Mouse (Mus musculus) ES-E14 (cell line): Measurements from ENCODE around the gene Sema6c. TPM values are rescaled to one million over a fixed set of nuclear protein-coding genes. Genes with fewer than 3 reads are reported as not detected.

Experiments used
- DNase-seq: peaks from one replicate; pipeline ENCODE4 v3.0.0-alpha.2; 2013; ENCODE audit warnings: low read depth, low spot score
- H3K27ac ChIP-seq: 2 replicates; pipeline ENCODE4 v1.5.1; 2012; ENCODE audit warnings: low read depth, mild to moderate bottlenecking, low read length, moderate library complexity, mixed read lengths; ENCODE audit not compliant: poor library complexity, insufficient read depth, severe bottlenecking
- H3K36me3 ChIP-seq: 2 replicates; pipeline ENCODE4 v1.6.1; 2012; ENCODE audit warnings: mild to moderate bottlenecking, low read length, moderate library complexity, mixed read lengths; ENCODE audit not compliant: control insufficient read depth, poor library complexity, insufficient read depth, severe bottlenecking
- H3K4me1 ChIP-seq, 2 experiments: fragments of 150-350 bp in 1 of 2; sonication (generic) in 1 of 2; 2 replicates each; pipeline ENCODE4 v1.6.1; 2012; ENCODE audit warnings: low read length in 2 of 2, mild to moderate bottlenecking in 1 of 2, mixed read lengths in 1 of 2; ENCODE audit not compliant: control insufficient read depth in 2 of 2, insufficient read depth in 2 of 2, poor library complexity in 1 of 2
- H3K4me3 ChIP-seq, 2 experiments: fragments of 150-350 bp in 1 of 2; sonication (generic) in 1 of 2; 2 replicates each; pipeline ENCODE4 v1.5.1; 2012; ENCODE audit warnings: low read length in 2 of 2, low read depth in 1 of 2, mild to moderate bottlenecking in 1 of 2, mixed read lengths in 1 of 2; ENCODE audit not compliant: insufficient read depth in 1 of 2, poor library complexity in 1 of 2, severe bottlenecking in 1 of 2
- H3K9ac ChIP-seq: 2 replicates; pipeline ENCODE4 v1.6.1; 2012; ENCODE audit warnings: low read depth, mild to moderate bottlenecking, low read length, mixed read lengths; ENCODE audit not compliant: poor library complexity, insufficient read depth, severe bottlenecking
- H3K9me3 ChIP-seq: fragments of 150-350 bp; sonication (generic); 2 replicates; pipeline ENCODE4 v1.6.1; 2012; ENCODE audit warnings: low read depth, mild to moderate bottlenecking, low read length; ENCODE audit not compliant: control insufficient read depth, insufficient read depth
- CHD2 ChIP-seq: IDR thresholded peaks from 2 replicates; pipeline ENCODE4 v1.6.1; 2014; ENCODE audit warnings: mild to moderate bottlenecking, low read depth, low read length, inconsistent platforms
- HCFC1 ChIP-seq: IDR thresholded peaks from 2 replicates; pipeline ENCODE4 v1.6.1; 2012; ENCODE audit warnings: low read length, inconsistent platforms, borderline replicate concordance; ENCODE audit not compliant: insufficient read depth
- MAFK ChIP-seq: IDR thresholded peaks from 2 replicates; pipeline ENCODE4 v1.6.1; 2014; ENCODE audit warnings: mild to moderate bottlenecking, low read depth, low read length, inconsistent platforms; ENCODE audit not compliant: insufficient read depth
- ZC3H11A ChIP-seq: IDR thresholded peaks from 2 replicates; pipeline ENCODE4 v1.6.1; 2012; ENCODE audit warnings: low read depth, mild to moderate bottlenecking, inconsistent platforms, low read length, borderline replicate concordance
- ZNF384 ChIP-seq: IDR thresholded peaks from 2 replicates; pipeline ENCODE4 v1.6.1; 2012; ENCODE audit warnings: low read depth, low read length, inconsistent platforms
- in situ Hi-C, 2 experiments: fragments of 600-800 bp; cut with MboI; formaldehyde crosslinking; loops; one replicate each; pipeline ENCODE4 v1.15.1; 2025; ENCODE audit warnings: low sequenced_read_pairs in 2 of 2, inconsistent platforms in 1 of 2; ENCODE audit not compliant: unreplicated experiment in 2 of 2
- total RNA-seq: library from RNA; depleted of rRNA; stranded (reverse); fragments of 300-350 nt; gene quantifications from 2 replicates; pipeline ENCODE4 v1.2.3, GENCODE M21; 2012

Gene Sema6c
- total RNA-seq, 1 experiment = 15.3 TPM

DNA sequence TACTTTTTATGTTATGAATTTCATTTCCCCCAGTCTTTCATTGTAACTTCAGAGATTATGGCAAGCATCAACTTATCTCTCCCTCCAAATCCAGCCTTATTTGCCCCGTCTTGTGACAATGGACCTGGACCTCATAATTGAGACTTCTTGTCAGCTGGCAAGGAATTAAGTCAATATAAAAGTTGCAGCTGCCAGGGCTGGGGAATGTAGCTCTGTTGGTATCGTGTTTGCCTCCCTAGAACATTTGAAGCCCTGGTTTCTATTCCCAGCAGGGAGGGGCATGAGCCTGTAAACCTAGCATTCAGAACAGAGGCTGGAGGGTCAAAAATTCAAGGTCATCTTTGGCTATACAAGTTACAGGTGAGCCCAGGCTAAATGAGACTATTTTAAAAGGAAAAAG, 35.5 kb downstream of the Sema6c start:
- H3K27ac ChIP-seq = no peak overlapping the region
- peaks cover 31% of the 10 kb centered on the region for H3K36me3 ChIP-seq
- H3K4me1 ChIP-seq = no peaks in the 10 kb centered on the region
- in situ Hi-C loops = no loop called here
- no peak overlapping the region for H3K9ac ChIP-seq
- no peak for DNase-seq
- H3K9me3 ChIP-seq = no peaks in the 10 kb centered on the region
- no peak for TF ChIP-seq ZNF384
- TF ChIP-seq CHD2 = no peak
- no peak for TF ChIP-seq MAFK
- TF ChIP-seq ZC3H11A = no peak
- no peak overlapping the region for H3K4me3 ChIP-seq

DNA sequence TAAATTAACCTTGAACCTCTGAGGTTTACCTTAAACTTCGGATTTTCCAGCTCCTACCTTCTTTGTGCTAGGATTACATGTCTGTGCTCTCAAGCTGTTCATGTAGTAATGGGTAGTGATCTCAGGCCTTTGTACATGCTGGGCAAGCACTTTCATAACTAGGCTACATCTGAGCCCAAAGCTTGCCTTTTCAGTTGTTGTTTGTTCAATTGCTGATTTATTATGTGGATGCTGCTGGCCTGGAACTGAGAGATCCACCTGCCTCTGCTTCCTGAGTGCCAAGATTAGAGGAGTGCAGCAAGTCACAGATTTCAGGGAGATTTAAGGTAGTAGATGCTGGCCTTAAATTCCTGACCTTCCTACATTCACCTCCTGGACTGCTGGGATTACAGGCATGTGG, 38.8 kb downstream of the Sema6c start:
- no peaks in the 10 kb centered on the region for H3K4me1 ChIP-seq
- H3K36me3 ChIP-seq = peaks cover 41% of the 10 kb centered on the region
- TF ChIP-seq ZNF384 = no peak
- TF ChIP-seq HCFC1 = no peak
- TF ChIP-seq MAFK = no peak
- TF ChIP-seq CHD2 = no peak
- TF ChIP-seq ZC3H11A = no peak
- in situ Hi-C loops = no loop called here
- H3K4me3 ChIP-seq = no peak overlapping the region
- H3K9ac ChIP-seq = no peak overlapping the region
- no peak overlapping the region for H3K27ac ChIP-seq
- DNase-seq = no peak
- H3K9me3 ChIP-seq = no peaks in the 10 kb centered on the region

DNA sequence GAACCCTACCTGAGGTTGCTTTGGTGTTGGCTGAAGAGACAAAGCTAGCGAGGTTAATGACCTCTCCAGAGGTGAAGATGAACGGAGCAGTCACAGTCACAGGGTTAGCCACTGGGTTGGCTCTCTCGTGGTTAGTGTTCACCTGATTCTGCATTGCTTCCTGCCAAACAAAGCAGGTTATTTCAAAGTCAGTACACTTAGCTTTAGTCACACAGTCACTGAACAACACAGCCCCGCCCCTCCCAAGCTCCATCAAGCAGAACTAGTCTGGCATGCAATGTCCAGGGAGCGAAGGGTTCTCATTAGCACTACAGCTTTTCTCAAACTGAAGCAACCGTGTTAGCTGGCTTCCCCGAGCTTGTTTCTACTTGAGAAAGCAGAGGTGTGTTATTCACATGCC, 39.9 kb downstream of the Sema6c start:
- Histone ChIP-seq H3K4me1 (no peaks in the 10 kb centered on the region), H3K4me3 (no peak overlapping the region), H3K27ac (no peak overlapping the region), H3K9me3 (no peaks in the 10 kb centered on the region), H3K36me3 (peaks cover 38% of the 10 kb centered on the region), H3K9ac (no peak overlapping the region)
- TF ChIP-seq ZNF384 = no peak
- TF ChIP-seq CHD2 = no peak
- no peak for TF ChIP-seq ZC3H11A
- TF ChIP-seq MAFK = no peak
- TF ChIP-seq HCFC1 = no peak
- DNase-seq = no peak
- in situ Hi-C loops = no loop called here

DNA sequence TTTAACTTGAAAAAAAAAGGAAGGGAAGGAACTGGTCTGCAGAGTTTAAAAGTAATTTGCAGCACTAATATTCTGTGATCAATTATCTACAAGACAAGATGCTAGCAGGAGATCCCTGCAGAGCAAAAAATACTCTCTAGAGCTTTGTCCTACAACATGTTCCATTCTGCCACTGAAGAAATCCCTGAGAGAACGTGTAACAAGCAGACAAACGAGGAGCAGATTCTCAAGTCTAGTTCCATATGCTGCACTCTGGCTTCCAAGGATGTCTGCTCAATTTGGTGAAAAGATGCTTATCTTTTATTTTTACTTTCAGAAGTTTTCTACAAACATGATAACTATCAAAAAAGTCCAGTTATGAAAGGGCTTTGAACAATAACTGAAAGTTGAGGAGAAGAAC, 40.3 kb downstream of the Sema6c start:
- Histone ChIP-seq H3K9ac (no peak overlapping the region), H3K36me3 (peaks cover 38% of the 10 kb centered on the region)
- in situ Hi-C loops = no loop called here

DNA sequence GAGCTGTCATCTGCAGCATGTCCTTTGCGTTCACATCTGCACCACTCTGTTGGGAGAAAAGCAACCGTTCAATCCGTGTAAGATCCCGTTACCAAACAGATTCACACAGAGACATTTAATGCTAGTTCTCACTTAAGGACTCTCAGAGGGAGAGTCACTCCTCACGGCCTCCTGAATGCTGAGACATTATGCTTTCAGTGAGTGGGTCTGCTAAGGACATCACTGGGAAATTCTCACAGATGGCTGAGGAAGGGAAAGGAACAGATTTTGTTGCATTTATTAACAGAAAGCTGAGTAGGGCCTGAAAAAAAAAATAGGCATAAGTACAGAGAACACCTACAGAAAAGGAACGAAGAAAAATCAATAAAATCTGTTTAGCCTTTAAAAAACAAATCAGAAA, 43.6 kb downstream of the Sema6c start:
- H3K36me3 ChIP-seq = peaks cover 38% of the 10 kb centered on the region
- no peak for TF ChIP-seq MAFK
- no peak for TF ChIP-seq CHD2
- TF ChIP-seq ZC3H11A = no peak
- TF ChIP-seq HCFC1 = no peak
- no peak for TF ChIP-seq ZNF384

More for the DNA sequence above, 40.3 kb downstream of the Sema6c start:
- TF ChIP-seq ZC3H11A = no peak
- no peak for TF ChIP-seq HCFC1
- no peak for TF ChIP-seq MAFK
- TF ChIP-seq CHD2 = no peak
- TF ChIP-seq ZNF384 = no peak
- no peak for DNase-seq
- H3K9me3 ChIP-seq = no peaks in the 10 kb centered on the region
- H3K4me3 ChIP-seq = no peak overlapping the region
- H3K27ac ChIP-seq = no peak overlapping the region
- no peaks in the 10 kb centered on the region for H3K4me1 ChIP-seq

More for the DNA sequence above, 43.6 kb downstream of the Sema6c start:
- Histone ChIP-seq H3K27ac (no peak overlapping the region), H3K4me1 (no peaks in the 10 kb centered on the region), H3K9me3 (no peaks in the 10 kb centered on the region), H3K9ac (no peak overlapping the region), H3K4me3 (no peak overlapping the region)
- in situ Hi-C loops = no loop called here
- DNase-seq = no peak
